Mouse (Mus musculus) CH12.LX (cell line): Measurements from ENCODE around the gene Tpm1. TPM values are rescaled to one million over a fixed set of nuclear protein-coding genes. Genes with fewer than 3 reads are reported as not detected.

Source experiments
- DNase-seq: peaks from one replicate; pipeline ENCODE4 v3.0.0-alpha.2; 2013; ENCODE audit errors: extremely low read depth
- H3K27ac ChIP-seq: 2 replicates; pipeline ENCODE4 v1.5.1; 2012; ENCODE audit warnings: low read depth, mild to moderate bottlenecking, control low read depth, moderate library complexity; ENCODE audit not compliant: insufficient read depth
- H3K27me3 ChIP-seq: replicated peaks from 2 replicates; pipeline ENCODE3; 2012; ENCODE audit warnings: inconsistent platforms
- H3K36me3 ChIP-seq, 2 experiments: replicated peaks in 1 of 2; 2 replicates each; pipeline versions ENCODE3 to v1.6.1; 2012; ENCODE audit warnings: inconsistent platforms in 1 of 2, low read length in 1 of 2, mild to moderate bottlenecking in 1 of 2, mixed read lengths in 1 of 2, moderate library complexity in 1 of 2; ENCODE audit not compliant: control insufficient read depth in 1 of 2, insufficient read depth in 1 of 2
- H3K4me1 ChIP-seq, 2 experiments: 2 replicates each; pipeline ENCODE4 v1.6.1; 2012; ENCODE audit warnings: inconsistent platforms in 1 of 2, moderate library complexity in 1 of 2; ENCODE audit not compliant: insufficient read depth in 2 of 2, control insufficient read depth in 1 of 2
- H3K4me2 ChIP-seq: 2 replicates; pipeline ENCODE4 v1.6.1; 2012; ENCODE audit warnings: low read depth, mild to moderate bottlenecking, control low read depth; ENCODE audit not compliant: poor library complexity, insufficient read depth, severe bottlenecking
- H3K4me3 ChIP-seq, 3 experiments: fragments of 150-350 bp in 1 of 3; sonication (generic) in 1 of 3; replicated peaks in 1 of 3; 2 replicates each; pipeline versions ENCODE3 to v1.5.1; 2011 to 2012; ENCODE audit warnings: low read depth in 2 of 3, low read length in 2 of 3, mild to moderate bottlenecking in 2 of 3, moderate library complexity in 2 of 3, control low read depth in 1 of 3, improper control_type of control experiment in 1 of 3, inconsistent platforms in 1 of 3, mixed read lengths in 1 of 3; ENCODE audit not compliant: poor library complexity in 1 of 3
- H3K79me2 ChIP-seq: replicated peaks from 2 replicates; pipeline ENCODE4 v1.6.1; 2012; ENCODE audit warnings: mild to moderate bottlenecking, moderate library complexity; ENCODE audit not compliant: control insufficient read depth, poor library complexity, insufficient read depth, severe bottlenecking; ENCODE audit errors: extremely low read depth
- H3K9ac ChIP-seq: 2 replicates; pipeline ENCODE4 v1.6.1; 2012; ENCODE audit warnings: low read depth, mild to moderate bottlenecking, control low read depth, moderate library complexity; ENCODE audit not compliant: insufficient read depth
- H3K9me3 ChIP-seq: replicated peaks from 2 replicates; pipeline ENCODE3; 2012; ENCODE audit warnings: low read length, inconsistent platforms, mixed read lengths
- CHD2 ChIP-seq: IDR thresholded peaks from 2 replicates; pipeline ENCODE4 v1.6.1; 2011; ENCODE audit warnings: low read length, improper control_type of control experiment
- CTCF ChIP-seq, 2 experiments: IDR thresholded peaks in 1 of 2; conservative IDR thresholded peaks in 1 of 2; 2 replicates each; pipeline ENCODE4 v1.5.1; 2011 to 2012; ENCODE audit warnings: low read depth in 2 of 2, low read length in 2 of 2, improper control_type of control experiment in 1 of 2, inconsistent platforms in 1 of 2, mild to moderate bottlenecking in 1 of 2, moderate library complexity in 1 of 2
- ELF1 ChIP-seq: IDR thresholded peaks from 2 replicates; pipeline ENCODE4 v1.6.1; 2014; ENCODE audit warnings: low read depth, mild to moderate bottlenecking, inconsistent platforms, low read length, improper control_type of control experiment
- ETS1 ChIP-seq: conservative IDR thresholded peaks from 2 replicates; pipeline ENCODE4 v1.6.1; 2012; ENCODE audit warnings: low read depth, mild to moderate bottlenecking, inconsistent platforms, low read length, improper control_type of control experiment, moderate library complexity
- GABPA ChIP-seq: IDR thresholded peaks from 2 replicates; pipeline ENCODE4 v1.6.1; 2012; ENCODE audit warnings: low read depth, low read length, improper control_type of control experiment, inconsistent platforms; ENCODE audit not compliant: insufficient replicate concordance
- JUN ChIP-seq: IDR thresholded peaks from 2 replicates; pipeline ENCODE4 v1.6.1; 2011; ENCODE audit warnings: low read depth, mild to moderate bottlenecking, low read length, improper control_type of control experiment, moderate library complexity; ENCODE audit not compliant: insufficient read depth
- KAT2A ChIP-seq: IDR thresholded peaks from 2 replicates; pipeline ENCODE4 v1.6.1; 2012; ENCODE audit warnings: low read length, improper control_type of control experiment, inconsistent platforms; ENCODE audit not compliant: insufficient replicate concordance
- MAX ChIP-seq: IDR thresholded peaks from 2 replicates; pipeline ENCODE4 v1.6.1; 2011; ENCODE audit warnings: low read length, improper control_type of control experiment
- MAZ ChIP-seq: IDR thresholded peaks from 2 replicates; pipeline ENCODE4 v1.6.1; 2012; ENCODE audit warnings: low read depth, mild to moderate bottlenecking, inconsistent platforms, low read length, improper control_type of control experiment, moderate library complexity
- MXI1 ChIP-seq: IDR thresholded peaks from 2 replicates; pipeline ENCODE4 v1.6.1; 2011; ENCODE audit warnings: mild to moderate bottlenecking, low read depth, low read length, improper control_type of control experiment
- MYC ChIP-seq: IDR thresholded peaks from 2 replicates; pipeline ENCODE4 v1.6.1; 2011; ENCODE audit warnings: low read depth, mild to moderate bottlenecking, improper control_type of control experiment, low read length
- PAX5 ChIP-seq: IDR thresholded peaks from 2 replicates; pipeline ENCODE4 v1.6.1; 2012; ENCODE audit warnings: low read length, inconsistent platforms, mixed read lengths
- RAD21 ChIP-seq: IDR thresholded peaks from 2 replicates; pipeline ENCODE4 v1.6.1; 2011; ENCODE audit warnings: low read depth, mild to moderate bottlenecking, low read length, improper control_type of control experiment, moderate library complexity
- SIN3A ChIP-seq: IDR thresholded peaks from 2 replicates; pipeline ENCODE4 v1.6.1; 2012; ENCODE audit warnings: low read length, improper control_type of control experiment, inconsistent platforms
- TBP ChIP-seq: conservative IDR thresholded peaks from 2 replicates; pipeline ENCODE4 v1.6.1; 2011; ENCODE audit warnings: low read depth, low read length, improper control_type of control experiment
- TCF12 ChIP-seq: IDR thresholded peaks from 2 replicates; pipeline ENCODE4 v1.6.1; 2014; ENCODE audit warnings: low read depth, mild to moderate bottlenecking, inconsistent platforms, low read length, improper control_type of control experiment
- UBTF ChIP-seq: IDR thresholded peaks from 2 replicates; pipeline ENCODE4 v1.6.1; 2012; ENCODE audit warnings: low read depth, mild to moderate bottlenecking, inconsistent platforms, low read length, improper control_type of control experiment, moderate library complexity
- USF1 ChIP-seq: IDR thresholded peaks from 2 replicates; pipeline ENCODE4 v1.6.1; 2014; ENCODE audit warnings: low read depth, mild to moderate bottlenecking, inconsistent platforms, low read length, improper control_type of control experiment
- USF2 ChIP-seq: conservative IDR thresholded peaks from 2 replicates; pipeline ENCODE4 v1.6.1; 2011; ENCODE audit warnings: low read depth, low read length, improper control_type of control experiment
- ZKSCAN1 ChIP-seq: IDR thresholded peaks from 2 replicates; pipeline ENCODE4 v1.6.1; 2012; ENCODE audit warnings: low read depth, inconsistent platforms, low read length, improper control_type of control experiment, borderline replicate concordance
- ZMIZ1 ChIP-seq: IDR thresholded peaks from 2 replicates; pipeline ENCODE4 v1.6.1; 2012; ENCODE audit warnings: low read depth, mild to moderate bottlenecking, inconsistent platforms, low read length, improper control_type of control experiment
- ZNF384 ChIP-seq: IDR thresholded peaks from 2 replicates; pipeline ENCODE4 v1.6.1; 2012; ENCODE audit warnings: low read depth, low read length, improper control_type of control experiment, inconsistent platforms
- dilution Hi-C: fragments of 300-500 bp; cut with MboI; formaldehyde crosslinking; loops from 2 replicates; pipeline ENCODE4 v1.14.3; 2020; ENCODE audit warnings: low sequenced_read_pairs; ENCODE audit not compliant: extremely low pct_unique_long_range_greater_than_20kb, extremely low pct_ligation_motif_present
- in situ Hi-C: fragments of 300-500 bp; cut with MboI; formaldehyde crosslinking; loops from 3 replicates; pipeline ENCODE4 v1.14.3; 2019; ENCODE audit warnings: low sequenced_read_pairs, low pct_ligation_motif_present, low pct_unique_long_range_greater_than_20kb, mixed read lengths
- polyA plus RNA-seq: library from polyadenylated mRNA; unstranded; fragments of >175 nt; gene quantifications from 2 replicates; pipeline ENCODE4 v1.2.1, GENCODE M21; 2012; ENCODE audit warnings: low read depth; ENCODE audit not compliant: insufficient read length
- total RNA-seq, 2 experiments: library from RNA; depleted of rRNA; stranded (reverse); fragments of 300-350 nt in 1 of 2; fragments of >200 nt in 1 of 2; gene quantifications; 2 replicates each; pipeline ENCODE4 v1.2.3; 2012 to 2014

Tpm1 gene
- total and polyA plus RNA-seq, 3 experiments: 34.6 to 178 (median 63.1) TPM

GRCm38 (mm10) chr9:67013501-67013900, 35.7 kb downstream of the Tpm1 start:
- Histone ChIP-seq H3K4me3 (no peak overlapping the region), H3K9ac (no peak overlapping the region), H3K36me3 (no peaks in the 10 kb centered on the region), H3K4me1 (peaks cover 0 to 28% of the 10 kb centered on the region in 2 experiments; a peak in 2 of 4 replicates), H3K27me3 (no peaks in the 10 kb centered on the region), H3K27ac (no peak overlapping the region), H3K9me3 (no peaks in the 10 kb centered on the region), H3K79me2 (no peaks in the 10 kb centered on the region), H3K4me2 (no peak overlapping the region)
- no peak for TF ChIP-seq RAD21
- TF ChIP-seq TCF12: no peak
- no peak for TF ChIP-seq USF1
- no peak for TF ChIP-seq ELF1
- TF ChIP-seq KAT2A: no peak
- TF ChIP-seq CHD2: no peak
- no peak for TF ChIP-seq USF2
- no peak for TF ChIP-seq MAX
- no peak for TF ChIP-seq GABPA
- TF ChIP-seq MXI1: no peak
- no peak for TF ChIP-seq MYC
- in situ Hi-C loops: no loop called here
- DNase-seq: no peak
- dilution Hi-C loops: no loop called here

- no peaks in the 10 kb centered on the region for H3K27me3 ChIP-seq
- no peak for DNase-seq
- no peak overlapping the region for H3K9ac ChIP-seq
- peaks cover 0 to 28% of the 10 kb centered on the region in 2 experiments; a peak in 2 of 4 replicates for H3K4me1 ChIP-seq
- no peaks in the 10 kb centered on the region for H3K36me3 ChIP-seq
- no peak for TF ChIP-seq PAX5
- TF ChIP-seq ZNF384: no peak
- TF ChIP-seq ZKSCAN1: no peak
- TF ChIP-seq TBP: no peak
- no peak for TF ChIP-seq ZMIZ1
- no peak for TF ChIP-seq JUN
- no peak for TF ChIP-seq TCF12
- TF ChIP-seq SIN3A: no peak
- no peak for TF ChIP-seq CHD2
- no peak for TF ChIP-seq CTCF (conservative IDR thresholded peaks at IDR 0.05 in 1 of 2, IDR thresholded peaks at IDR 0.05 in 1 of 2; ENCODE audit: low read depth in 2 of 2, low read length in 2 of 2)
- no peak for TF ChIP-seq MAZ
- no peak for TF ChIP-seq ETS1
- TF ChIP-seq GABPA: no peak
- no peak for TF ChIP-seq UBTF
- TF ChIP-seq ELF1: no peak
- TF ChIP-seq, all 38 proteins: peak for 0
- Histone ChIP-seq H3K9me3 (no peaks in the 10 kb centered on the region), H3K4me2 (no peak overlapping the region), H3K79me2 (no peaks in the 10 kb centered on the region), H3K27ac (no peak overlapping the region), H3K4me3 (no peak overlapping the region)
- dilution Hi-C loops: no loop called here
- in situ Hi-C loops: no loop called here
These were observed 36.7 kb downstream of the Tpm1 start for GRCm38 (mm10) chr9:67012470-67012869.
